Mouse (Mus musculus) C2C12 (cell line): ENCODE data around the gene Stard13. TPM values are rescaled to one million over a fixed set of nuclear protein-coding genes. Genes with fewer than 3 reads are reported as not detected.
A peak's percentile ranks its signal among the peaks of the same experiment; 100 is the strongest.

Source experiments
- H3K27me3 ChIP-seq: one replicate; pipeline ENCODE4 v1.6.1; 2011; ENCODE audit not compliant: control insufficient read depth, insufficient read depth, insufficient read length
- H3K36me3 ChIP-seq: one replicate; pipeline ENCODE4 v1.6.1; 2011; ENCODE audit not compliant: control insufficient read depth, insufficient read depth
- H3K4me3 ChIP-seq: one replicate; pipeline ENCODE4 v1.5.1; 2011; ENCODE audit warnings: mild to moderate bottlenecking, control low read depth; ENCODE audit not compliant: poor library complexity, insufficient read depth, severe bottlenecking
- H3K79me2 ChIP-seq: one replicate; pipeline ENCODE4 v1.6.1; 2011; ENCODE audit not compliant: control insufficient read depth, insufficient read depth
- H3K79me3 ChIP-seq: one replicate; pipeline ENCODE4 v1.6.1; 2011; ENCODE audit warnings: low read depth, control low read depth
- H3ac ChIP-seq: one replicate; pipeline ENCODE3; 2011; ENCODE audit warnings: low read depth; ENCODE audit not compliant: control insufficient read depth, insufficient read length
- CEBPB ChIP-seq: IDR thresholded peaks from one replicate; pipeline ENCODE4 v1.6.1; 2011; ENCODE audit warnings: low read depth, mild to moderate bottlenecking, control low read depth, moderate library complexity
- CTCF ChIP-seq: IDR thresholded peaks from one replicate; pipeline ENCODE4 v1.5.1; 2011; ENCODE audit not compliant: control insufficient read depth, insufficient read depth, insufficient read length
- FOSL1 ChIP-seq: IDR thresholded peaks from one replicate; pipeline ENCODE4 v1.8.0; 2011; ENCODE audit warnings: mild to moderate bottlenecking, low read length; ENCODE audit not compliant: poor library complexity, insufficient read depth, severe bottlenecking
- MAX ChIP-seq: IDR thresholded peaks from one replicate; pipeline ENCODE4 v1.6.1; 2011; ENCODE audit warnings: mild to moderate bottlenecking, control low read depth
- MYOD1 ChIP-seq: IDR thresholded peaks from one replicate; pipeline ENCODE4 v1.6.1; 2011; ENCODE audit warnings: low read depth; ENCODE audit not compliant: control insufficient read depth, insufficient read length
- MYOG ChIP-seq: IDR thresholded peaks from one replicate; pipeline ENCODE4 v1.6.1; 2011; ENCODE audit not compliant: control insufficient read depth, insufficient read length; ENCODE audit errors: extremely low read depth
- USF1 ChIP-seq: IDR thresholded peaks from one replicate; pipeline ENCODE4 v1.6.1; 2011; ENCODE audit warnings: low read depth, mild to moderate bottlenecking, control low read depth, moderate library complexity
- polyA plus RNA-seq: library from polyadenylated mRNA; unstranded; fragments of >200 nt; fragmentation: generic; extraction: Trizol; gene quantifications from one replicate; pipeline ENCODE4 v1.2.1, GENCODE M21; 2012; ENCODE audit warnings: missing spikeins

Gene Stard13
- polyA plus RNA-seq, 1 experiment = 6.6 TPM

- no peak for TF ChIP-seq USF1
- no peak for TF ChIP-seq MYOD1
- TF ChIP-seq FOSL1 = no peak
- TF ChIP-seq MYOG = no peak
- no peak for TF ChIP-seq CTCF
- TF ChIP-seq MAX = no peak
- no peak for TF ChIP-seq CEBPB
- Histone ChIP-seq H3ac (no peak overlapping the region), H3K79me2 (peaks cover 98% of the 10 kb centered on the region), H3K36me3 (no peaks in the 10 kb centered on the region), H3K27me3 (no peaks in the 10 kb centered on the region), H3K79me3 (peaks cover 28% of the 10 kb centered on the region), H3K4me3 (no peak overlapping the region)
Observed at GRCm38 (mm10) chr5:151145807-151146206, 87.8 kb downstream of the Stard13 start.

- Histone ChIP-seq H3ac (no peak overlapping the region), H3K79me2 (peaks cover 98% of the 10 kb centered on the region), H3K4me3 (no peak overlapping the region), H3K36me3 (peaks cover under 1% of the 10 kb centered on the region), H3K79me3 (peaks cover 39% of the 10 kb centered on the region), H3K27me3 (no peaks in the 10 kb centered on the region)
- TF ChIP-seq FOSL1 (no peak), USF1 (no peak), CTCF (no peak), MYOD1 (no peak), MAX (no peak), MYOG (no peak), CEBPB (no peak)
Observed at GRCm38 (mm10) chr5:151143955-151144354, 89.7 kb downstream of the Stard13 start.

DNA sequence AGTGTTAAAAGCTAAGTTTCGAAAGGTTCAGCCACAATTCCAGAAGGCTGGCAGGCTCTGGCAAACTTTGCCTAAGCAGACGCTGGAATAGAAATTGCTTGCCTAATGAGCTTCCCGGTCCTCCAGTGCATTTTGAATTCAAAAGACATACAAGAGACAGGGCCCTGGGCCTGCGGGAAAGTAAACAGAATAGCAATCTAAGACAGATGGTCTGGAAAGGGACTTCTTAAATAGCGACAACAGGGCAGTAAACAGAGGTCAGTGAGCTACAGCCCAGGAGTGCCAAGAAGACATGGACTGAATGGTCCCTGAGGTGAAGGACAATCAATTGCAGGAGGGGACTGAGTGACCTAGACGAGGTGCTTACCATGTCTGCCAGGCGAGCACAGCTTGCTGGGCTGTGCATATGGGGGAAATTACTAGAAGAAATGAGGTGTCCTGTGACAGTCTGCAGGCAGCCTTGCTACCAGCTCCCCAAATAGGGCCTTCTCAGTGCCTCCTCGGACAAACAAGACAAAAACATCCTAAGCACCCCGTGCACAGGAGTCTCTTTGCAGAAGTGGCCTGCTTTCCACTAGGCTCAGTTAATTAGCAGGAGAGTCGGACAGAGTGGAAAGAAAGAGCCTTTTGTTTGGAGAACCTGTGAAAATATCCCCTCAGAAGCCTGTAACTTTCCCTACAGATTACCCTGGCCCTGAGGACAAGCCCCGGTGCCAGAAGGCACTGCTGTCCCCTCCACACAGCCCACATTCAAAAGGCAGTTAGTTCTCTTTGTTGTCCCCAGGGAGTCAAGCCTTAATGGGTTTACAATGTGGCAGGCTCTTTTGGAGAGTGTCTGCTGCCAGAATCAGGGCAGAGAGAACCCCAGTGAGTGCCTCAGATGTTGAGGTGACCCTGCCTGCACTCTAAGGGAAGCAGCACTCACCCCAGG, 90.7 kb downstream of the Stard13 start:
- peaks cover 98% of the 10 kb centered on the region for H3K79me2 ChIP-seq
- H3K27me3 ChIP-seq = no peaks in the 10 kb centered on the region
- peaks cover 38% of the 10 kb centered on the region for H3K79me3 ChIP-seq
- H3K4me3 ChIP-seq = no peak overlapping the region
- TF ChIP-seq FOSL1 = no peak
- no peak for TF ChIP-seq MYOD1
- TF ChIP-seq MAX = no peak
- no peak for TF ChIP-seq USF1
- no peak for TF ChIP-seq CEBPB
- no peak for TF ChIP-seq CTCF
- TF ChIP-seq MYOG = no peak
- H3K36me3 ChIP-seq = peaks cover 8% of the 10 kb centered on the region
- H3ac ChIP-seq = peak overlapping the region; percentile 0

DNA sequence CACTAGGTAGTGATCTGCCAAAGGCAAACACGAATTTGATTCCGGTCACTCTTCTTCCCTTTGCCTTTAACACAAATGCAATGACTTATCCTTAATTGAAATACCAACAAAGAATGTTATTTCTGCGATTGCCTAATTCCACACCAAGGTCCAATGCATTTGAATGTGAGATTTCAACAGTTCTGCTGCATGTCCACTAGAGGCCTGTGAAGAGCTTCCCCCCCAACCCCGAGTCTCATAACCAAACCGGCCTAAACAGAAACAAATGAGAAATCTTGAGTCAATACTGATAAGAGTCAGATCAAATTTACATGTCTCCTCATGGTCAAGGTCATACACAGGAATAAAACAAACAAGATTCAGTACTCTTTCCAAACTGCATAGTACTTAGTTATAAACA, 91.4 kb downstream of the Stard13 start:
- Histone ChIP-seq H3K27me3 (no peaks in the 10 kb centered on the region), H3K79me2 (peaks cover 95% of the 10 kb centered on the region), H3K4me3 (no peak overlapping the region), H3ac (no peak overlapping the region), H3K79me3 (peaks cover 37% of the 10 kb centered on the region), H3K36me3 (peaks cover 8% of the 10 kb centered on the region)
- peak; percentile 35 for TF ChIP-seq CTCF
- TF ChIP-seq FOSL1 = no peak
- peak; percentile 73 for TF ChIP-seq CEBPB

- no peak overlapping the region for H3ac ChIP-seq
- no peaks in the 10 kb centered on the region for H3K27me3 ChIP-seq
- H3K79me3 ChIP-seq = peaks cover 47% of the 10 kb centered on the region
- peaks cover 26% of the 10 kb centered on the region for H3K36me3 ChIP-seq
- peaks cover 91% of the 10 kb centered on the region for H3K79me2 ChIP-seq
- TF ChIP-seq MYOD1 = no peak
- TF ChIP-seq CEBPB = no peak
- no peak for TF ChIP-seq MYOG
- TF ChIP-seq CTCF = no peak
- TF ChIP-seq FOSL1 = no peak
- no peak for TF ChIP-seq USF1
- no peak for TF ChIP-seq MAX
- H3K4me3 ChIP-seq = no peak overlapping the region
Observed at GRCm38 (mm10) chr5:151137901-151138300, 95.7 kb downstream of the Stard13 start.

DNA sequence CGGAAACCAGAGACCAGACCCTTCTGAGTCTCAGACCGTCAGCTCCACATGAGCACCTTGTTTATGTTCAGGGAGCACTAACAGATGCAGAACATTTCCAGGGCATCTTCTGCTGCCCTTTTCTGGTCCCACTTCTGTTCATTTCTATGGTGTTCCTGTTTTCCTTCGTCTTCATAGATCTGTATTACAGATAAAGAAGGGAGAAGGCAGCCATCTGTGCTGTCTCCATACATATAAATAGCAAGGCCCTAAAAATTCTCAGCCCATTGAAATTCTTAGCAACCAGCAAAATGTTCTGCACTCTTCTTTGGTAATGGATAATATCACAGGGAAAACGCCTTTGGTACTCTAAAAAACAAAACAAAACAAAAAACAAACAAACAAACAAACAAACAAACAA, 96.3 kb downstream of the Stard13 start:
- peaks cover 26% of the 10 kb centered on the region for H3K36me3 ChIP-seq
- no peaks in the 10 kb centered on the region for H3K27me3 ChIP-seq
- peaks cover 47% of the 10 kb centered on the region for H3K79me3 ChIP-seq
- no peak overlapping the region for H3K4me3 ChIP-seq
- H3K79me2 ChIP-seq = peaks cover 87% of the 10 kb centered on the region
- H3ac ChIP-seq = no peak overlapping the region
- TF ChIP-seq CTCF (no peak), MYOD1 (no peak), MAX (no peak), FOSL1 (no peak), USF1 (no peak), MYOG (no peak), CEBPB (no peak)
